Mouse (Mus musculus) forebrain, embryonic 13.5 days (tissue): ENCODE data around the gene Psmd3. TPM values are rescaled to one million over a fixed set of nuclear protein-coding genes. Genes with fewer than 3 reads are reported as not detected.
"Not testable (repeated sequence)": the region's sequence is repeated elsewhere in the genome, so short reads cannot be mapped to it uniquely, and the experiment has no call there.

ENCODE experiments used
- ATAC-seq: fragments of 200-750 bp; cut with Nextera tagmentation; 2 replicates; pipeline ENCODE4 v1.8.0; 2017
- H3K27ac ChIP-seq: fragments of 300-500 bp; sonication (generic); 2 replicates; pipeline ENCODE4 v1.5.1; 2015; ENCODE audit warnings: inconsistent platforms, mild to moderate bottlenecking, moderate library complexity
- H3K27me3 ChIP-seq: fragments of 300-500 bp; sonication (generic); 2 replicates; pipeline ENCODE4 v1.6.1; 2015; ENCODE audit warnings: mild to moderate bottlenecking, inconsistent platforms
- H3K36me3 ChIP-seq: fragments of 300-500 bp; sonication (generic); 2 replicates; pipeline ENCODE4 v1.6.1; 2015; ENCODE audit warnings: mild to moderate bottlenecking, inconsistent platforms; ENCODE audit not compliant: poor library complexity, severe bottlenecking
- H3K4me1 ChIP-seq: fragments of 300-500 bp; sonication (generic); 2 replicates; pipeline ENCODE4 v1.6.1; 2015; ENCODE audit warnings: inconsistent platforms
- H3K4me2 ChIP-seq: fragments of 300-500 bp; sonication (generic); 2 replicates; pipeline ENCODE4 v1.6.1; 2015; ENCODE audit warnings: inconsistent platforms, mild to moderate bottlenecking, moderate library complexity
- H3K4me3 ChIP-seq: fragments of 300-500 bp; sonication (generic); 2 replicates; pipeline ENCODE4 v1.5.1; 2015; ENCODE audit warnings: mild to moderate bottlenecking, inconsistent platforms
- H3K9ac ChIP-seq: fragments of 300-500 bp; sonication (generic); 2 replicates; pipeline ENCODE4 v1.6.1; 2015; ENCODE audit warnings: mild to moderate bottlenecking, inconsistent platforms
- H3K9me3 ChIP-seq: fragments of 300-500 bp; sonication (generic); replicated peaks from 2 replicates; pipeline ENCODE4 v1.6.1; 2016; ENCODE audit warnings: inconsistent platforms
- WGBS: fragments of 180-500 bp; shearing (Covaris S2); methylation state at CpG from one replicate; pipeline ENCODE4 v1.1.7; 2015; 5-methylcytosine and 5-hydroxymethylcytosine counted together
- polyA plus RNA-seq: library from polyadenylated mRNA; unstranded; fragments of >200 nt; fragmentation: Nextera tagmentation; extraction: Ambion mirVana; gene quantifications from 2 replicates; pipeline ENCODE4 v1.2.1, GENCODE M21; 2015

Psmd3 gene
- polyA plus RNA-seq, 1 experiment from 2014 or later = 187 TPM

GRCm38 (mm10) chr11:98709001-98709741 is 26.8 kb downstream of the Psmd3 start:
- H3K4me2 ChIP-seq = no peak overlapping the region
- no peaks in the 10 kb centered on the region for H3K27me3 ChIP-seq
- no peak overlapping the region for H3K27ac ChIP-seq
- H3K9me3 ChIP-seq = no peaks in the 10 kb centered on the region
- no peaks in the 10 kb centered on the region for H3K4me1 ChIP-seq
- H3K4me3 ChIP-seq = no peak overlapping the region
- WGBS = 89% methylated on average over 26 of the region's 26 CpGs
- no peak overlapping the region for H3K9ac ChIP-seq
- ATAC-seq = no peak
- peaks cover 95% of the 10 kb centered on the region for H3K36me3 ChIP-seq

- Histone ChIP-seq H3K27ac (no peak overlapping the region), H3K4me1 (no peaks in the 10 kb centered on the region), H3K4me3 (no peak overlapping the region), H3K9me3 (no peaks in the 10 kb centered on the region), H3K36me3 (peaks cover 95% of the 10 kb centered on the region), H3K9ac (no peak overlapping the region), H3K27me3 (no peaks in the 10 kb centered on the region), H3K4me2 (no peak overlapping the region)
- ATAC-seq = 0 out of 2 replicates have a peak, but pooled peaks have one; percentile 24
- WGBS = 50% methylated on average over 12 of the region's 12 CpGs
These were observed 28.2 kb downstream of the Psmd3 start for GRCm38 (mm10) chr11:98710416-98711045.

GRCm38 (mm10) chr11:98711046-98711434 is 28.7 kb downstream of the Psmd3 start:
- Histone ChIP-seq H3K36me3 (peaks cover 95% of the 10 kb centered on the region), H3K4me2 (no peak overlapping the region), H3K27me3 (no peaks in the 10 kb centered on the region), H3K27ac (no peak overlapping the region), H3K9ac (no peak overlapping the region), H3K4me3 (no peak overlapping the region), H3K9me3 (no peaks in the 10 kb centered on the region), H3K4me1 (no peaks in the 10 kb centered on the region)
- no peak for ATAC-seq
- WGBS = 92% methylated on average over 4 of the region's 4 CpGs

- H3K4me1 ChIP-seq, H3K4me3 ChIP-seq, H3K9ac ChIP-seq, H3K4me2 ChIP-seq, H3K27me3 ChIP-seq, ATAC-seq, H3K9me3 ChIP-seq: not testable (repeated sequence)
- H3K27ac ChIP-seq = peak overlapping the region; percentile 35; the same call in 1 of the 2 replicates
- H3K36me3 ChIP-seq = peaks cover 93% of the 10 kb centered on the region
- WGBS = 85% methylated on average over 6 of the region's 6 CpGs
These were observed 29.7 kb downstream of the Psmd3 start for GRCm38 (mm10) chr11:98712009-98712408.

- peaks cover 92% of the 10 kb centered on the region for H3K36me3 ChIP-seq
- no peak for ATAC-seq
- WGBS = 90% methylated on average over 12 of the region's 12 CpGs
These were observed 31.3 kb downstream of the Psmd3 start for GRCm38 (mm10) chr11:98713703-98714102.

GRCm38 (mm10) chr11:98715946-98716345 is 33.6 kb downstream of the Psmd3 start:
- Histone ChIP-seq H3K9ac (no peak overlapping the region), H3K4me3 (no peak overlapping the region), H3K4me2 (no peak overlapping the region), H3K27ac (no peak overlapping the region), H3K36me3 (peaks cover 71% of the 10 kb centered on the region), H3K9me3 (no peaks in the 10 kb centered on the region), H3K4me1 (peaks cover 8% of the 10 kb centered on the region), H3K27me3 (no peaks in the 10 kb centered on the region)
- ATAC-seq = no peak
- 95% methylated on average over 9 of the region's 9 CpGs for WGBS

More at GRCm38 (mm10) chr11:98713703-98714102, 31.3 kb downstream of the Psmd3 start:
- Histone ChIP-seq H3K4me2 (no peak overlapping the region), H3K9me3 (no peaks in the 10 kb centered on the region), H3K27ac (no peak overlapping the region), H3K4me3 (no peak overlapping the region), H3K27me3 (no peaks in the 10 kb centered on the region), H3K9ac (no peak overlapping the region), H3K4me1 (peaks cover 8% of the 10 kb centered on the region)

GRCm38 (mm10) chr11:98717904-98718303 is 35.5 kb downstream of the Psmd3 start:
- H3K9me3 ChIP-seq = no peaks in the 10 kb centered on the region
- H3K27me3 ChIP-seq = no peaks in the 10 kb centered on the region
- H3K36me3 ChIP-seq = peaks cover 61% of the 10 kb centered on the region
- no peak overlapping the region for H3K27ac ChIP-seq
- no peak overlapping the region for H3K4me2 ChIP-seq
- H3K4me3 ChIP-seq = no peak overlapping the region
- WGBS = 12% methylated on average over 13 of the region's 13 CpGs
- H3K4me1 ChIP-seq = peaks cover 14% of the 10 kb centered on the region
- no peak for ATAC-seq
- H3K9ac ChIP-seq = 0 out of 2 replicates have a peak overlapping the region, but pooled peaks have one; percentile 13

GRCm38 (mm10) chr11:98720756-98721155 is 38.4 kb downstream of the Psmd3 start:
- Histone ChIP-seq H3K27ac (no peak overlapping the region), H3K9me3 (no peaks in the 10 kb centered on the region), H3K4me1 (peaks cover 14% of the 10 kb centered on the region), H3K9ac (no peak overlapping the region), H3K4me3 (no peak overlapping the region), H3K27me3 (no peaks in the 10 kb centered on the region), H3K36me3 (peaks cover 53% of the 10 kb centered on the region), H3K4me2 (no peak overlapping the region)
- 71% methylated on average over 2 of the region's 2 CpGs for whole genome bisulfite sequencing
- ATAC-seq = no peak

GRCm38 (mm10) chr11:98721458-98722226 is 39.3 kb downstream of the Psmd3 start:
- no peaks in the 10 kb centered on the region for H3K9me3 ChIP-seq
- no peaks in the 10 kb centered on the region for H3K27me3 ChIP-seq
- ATAC-seq = no peak
- H3K9ac ChIP-seq = 0 out of 2 replicates have a peak overlapping the region, but pooled peaks have one; percentile 8
- peaks cover 14% of the 10 kb centered on the region for H3K4me1 ChIP-seq
- H3K36me3 ChIP-seq = peaks cover 53% of the 10 kb centered on the region
- H3K4me2 ChIP-seq = no peak overlapping the region
- WGBS = 71% methylated on average over 24 of the region's 24 CpGs
- no peak overlapping the region for H3K27ac ChIP-seq
- H3K4me3 ChIP-seq = no peak overlapping the region

- H3K4me3 ChIP-seq = no peak overlapping the region
- no peaks in the 10 kb centered on the region for H3K9me3 ChIP-seq
- peaks cover 14% of the 10 kb centered on the region for H3K4me1 ChIP-seq
- H3K27me3 ChIP-seq = no peaks in the 10 kb centered on the region
- no peak for ATAC-seq
- H3K27ac ChIP-seq = no peak overlapping the region
- no peak overlapping the region for H3K4me2 ChIP-seq
- 87% methylated on average over 7 of the region's 7 CpGs for WGBS
- 0 out of 2 replicates have a peak overlapping the region, but pooled peaks have one; percentile 5 for H3K9ac ChIP-seq
- H3K36me3 ChIP-seq = peaks cover 50% of the 10 kb centered on the region
These were observed 40.7 kb downstream of the Psmd3 start for GRCm38 (mm10) chr11:98723098-98723497.

- no peak for ATAC-seq
- H3K4me1 ChIP-seq = peaks cover 18% of the 10 kb centered on the region
- H3K27me3 ChIP-seq = no peaks in the 10 kb centered on the region
- 94% methylated on average over 15 of the region's 15 CpGs for WGBS
- H3K4me3 ChIP-seq = no peak overlapping the region
- peaks cover 44% of the 10 kb centered on the region for H3K36me3 ChIP-seq
- H3K4me2 ChIP-seq = no peak overlapping the region
- no peak overlapping the region for H3K9ac ChIP-seq
- H3K9me3 ChIP-seq = no peaks in the 10 kb centered on the region
- H3K27ac ChIP-seq = no peak overlapping the region
These were observed 43.7 kb downstream of the Psmd3 start for GRCm38 (mm10) chr11:98725926-98726506.
